Mouse (Mus musculus) lung, adult 2 months (tissue): Measurements from ENCODE around the gene Cyp2d10.

Experiments
- CTCF ChIP-seq: fragments of 200-500 bp; IDR thresholded peaks from 2 replicates; pipeline ENCODE4 v1.5.1; 2011; ENCODE audit warnings: mild to moderate bottlenecking, low read length, control low read depth; ENCODE audit not compliant: insufficient read depth
- POLR2A ChIP-seq: fragments of 200-500 bp; IDR thresholded peaks from 2 replicates; pipeline ENCODE4 v1.6.1; 2011; ENCODE audit warnings: low read depth, mild to moderate bottlenecking, control low read depth, low read length, borderline replicate concordance; ENCODE audit errors: extremely low read depth

DNA sequence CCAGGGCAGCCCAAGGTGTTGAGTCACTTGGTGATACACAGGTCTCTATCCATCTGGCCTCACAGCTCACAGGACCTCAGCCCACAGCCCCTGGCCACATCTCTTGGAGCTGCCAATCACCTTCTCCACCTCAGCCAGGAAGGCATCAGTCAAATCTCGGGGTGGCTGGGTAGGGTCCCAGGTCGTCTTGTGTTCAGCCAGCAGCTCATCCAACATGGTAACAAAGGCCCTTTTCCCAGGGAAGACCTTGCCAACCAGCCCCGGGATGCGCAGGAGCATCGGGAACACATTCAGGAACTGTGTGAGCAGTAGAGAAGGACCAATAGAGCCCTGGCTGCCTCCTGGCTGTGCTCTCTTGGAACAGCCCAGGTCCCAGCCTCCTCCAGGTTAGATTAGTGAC is 34.0 kb downstream of the Cyp2d10 start:
- TF ChIP-seq POLR2A (no peak), CTCF (no peak)
